Mouse (Mus musculus): Measurements from ENCODE around the gene Hyal2. TPM values are rescaled to one million over a fixed set of nuclear protein-coding genes. Genes with fewer than 3 reads are reported as not detected.

The Hyal2 gene
- 6.9 and 7.2 TPM in 2 replicates for total RNA-seq (2017)

- no peak for ATAC-seq (replicated peaks; ENCODE audit: low read depth, poor library complexity, severe bottlenecking)
These were observed at the start of gene Hyal2 for GRCm38 (mm10) chr9:107567702-107568319. Gene Hyal2 (plus strand): TSS chr9:107567945.

GRCm38 (mm10) chr9:107520331-107520730 lies 47.4 kb upstream of the Hyal2 start:
- ATAC-seq (replicated peaks; ENCODE audit: low read depth, poor library complexity, severe bottlenecking), result no peak

GRCm38 (mm10) chr9:107521190-107521589 lies 46.6 kb upstream of the Hyal2 start:
- ATAC-seq (replicated peaks; ENCODE audit: low read depth, poor library complexity, severe bottlenecking), result 0 out of 2 replicates have a peak, but pooled peaks have one; percentile 16

GRCm38 (mm10) chr9:107521711-107522399 lies 45.9 kb upstream of the Hyal2 start:
- ATAC-seq (replicated peaks; ENCODE audit: low read depth, poor library complexity, severe bottlenecking), result peak; percentile 45

- ATAC-seq (replicated peaks; ENCODE audit: low read depth, poor library complexity, severe bottlenecking), result no peak
These were observed 45.4 kb upstream of the Hyal2 start for GRCm38 (mm10) chr9:107522400-107522711.

- peak; percentile 71 for ATAC-seq (replicated peaks; ENCODE audit: low read depth, poor library complexity, severe bottlenecking)
These were observed 41.3 kb upstream of the Hyal2 start for GRCm38 (mm10) chr9:107526198-107527026.

GRCm38 (mm10) chr9:107533791-107534407 lies 33.8 kb upstream of the Hyal2 start, which contains the start of gene Tmem115:
Gene Tmem115 (plus strand): TSS chr9:107533945.
- ATAC-seq (replicated peaks; ENCODE audit: low read depth, poor library complexity, severe bottlenecking), result peak; percentile 95

- peak; percentile 52; the same call in 1 of the 2 replicates for ATAC-seq (replicated peaks; ENCODE audit: low read depth, poor library complexity, severe bottlenecking)
These were observed 33.1 kb upstream of the Hyal2 start for GRCm38 (mm10) chr9:107534408-107535202.

GRCm38 (mm10) chr9:107538231-107538630 lies 29.5 kb upstream of the Hyal2 start:
- no peak for ATAC-seq (replicated peaks; ENCODE audit: low read depth, poor library complexity, severe bottlenecking)

- ATAC-seq (replicated peaks; ENCODE audit: low read depth, poor library complexity, severe bottlenecking), result no peak
These were observed 29.0 kb upstream of the Hyal2 start for GRCm38 (mm10) chr9:107538711-107539110.

- ATAC-seq (replicated peaks; ENCODE audit: low read depth, poor library complexity, severe bottlenecking), result no peak
These were observed 27.8 kb upstream of the Hyal2 start for GRCm38 (mm10) chr9:107539940-107540339.

- no peak for ATAC-seq (replicated peaks; ENCODE audit: low read depth, poor library complexity, severe bottlenecking)
These were observed 27.3 kb upstream of the Hyal2 start for GRCm38 (mm10) chr9:107540420-107540819.

GRCm38 (mm10) chr9:107541005-107541404 lies 26.7 kb upstream of the Hyal2 start:
- ATAC-seq (replicated peaks; ENCODE audit: low read depth, poor library complexity, severe bottlenecking), result no peak

- ATAC-seq (replicated peaks; ENCODE audit: low read depth, poor library complexity, severe bottlenecking), result peak; percentile 83
These were observed 26.0 kb upstream of the Hyal2 start, which contains the start of the genes Cyb561d2 and Nprl2 for GRCm38 (mm10) chr9:107541474-107542351. Gene Cyb561d2 (minus strand): TSS chr9:107542193. Gene Nprl2 (plus strand): TSS chr9:107542226.

GRCm38 (mm10) chr9:107542352-107542686 lies 25.4 kb upstream of the Hyal2 start:
- ATAC-seq (replicated peaks; ENCODE audit: low read depth, poor library complexity, severe bottlenecking), result 0 out of 2 replicates have a peak, but pooled peaks have one; percentile 1

- no peak for ATAC-seq (replicated peaks; ENCODE audit: low read depth, poor library complexity, severe bottlenecking)
These were observed 25.0 kb upstream of the Hyal2 start for GRCm38 (mm10) chr9:107542721-107543120.

GRCm38 (mm10) chr9:107543299-107543698 lies 24.4 kb upstream of the Hyal2 start:
- ATAC-seq (replicated peaks; ENCODE audit: low read depth, poor library complexity, severe bottlenecking), result no peak

GRCm38 (mm10) chr9:107544196-107544700 lies 23.5 kb upstream of the Hyal2 start:
- ATAC-seq (replicated peaks; ENCODE audit: low read depth, poor library complexity, severe bottlenecking), result no peak

Measured in common myeloid progenitor, adult 5-6 weeks (primary cell).